Mouse (Mus musculus): ENCODE results near the gene Cacna1g.

DNA sequence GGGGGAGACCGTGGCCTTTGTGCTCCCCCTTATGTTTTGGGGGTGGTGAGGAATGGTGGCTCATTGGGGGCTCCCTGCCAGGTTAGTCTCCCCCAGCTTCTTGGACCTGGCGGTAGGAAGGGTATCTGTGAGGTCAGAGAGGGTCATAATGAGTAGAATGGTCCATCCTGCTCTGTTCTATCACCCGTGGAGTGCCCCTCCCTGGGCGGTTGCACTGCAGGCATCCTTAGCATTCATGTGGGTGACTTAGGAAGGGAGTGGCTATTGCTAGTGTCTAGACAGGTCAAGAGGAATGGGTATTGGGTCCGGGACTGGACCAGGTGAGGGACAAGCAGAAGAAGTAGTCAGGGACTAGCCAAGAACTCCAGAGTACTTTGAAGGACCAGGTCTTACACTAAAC lies 11.2 kb upstream of the Cacna1g start:
- TF ChIP-seq CTCF (IDR thresholded peaks at IDR 0.05; ENCODE audit: low read depth) (no peak), EP300 (IDR thresholded peaks at IDR 0.05; ENCODE audit: low read depth) (no peak)

Measured in liver, postnatal 0 days (tissue).